Mouse (Mus musculus) neural tube, embryonic 15.5 days (tissue): Measurements from ENCODE around the gene Ankrd9. TPM values are rescaled to one million over a fixed set of nuclear protein-coding genes. Genes with fewer than 3 reads are reported as not detected.

Experiments
- ATAC-seq: fragments of 200-750 bp; cut with Nextera tagmentation; 2 replicates; pipeline ENCODE4 v1.8.0; 2017; ENCODE audit warnings: mild to moderate bottlenecking, moderate TSS enrichment, moderate library complexity; ENCODE audit not compliant: low FRiP score
- H3K27ac ChIP-seq: fragments of 300-500 bp; sonication (generic); replicated peaks from 2 replicates; pipeline ENCODE4 v1.5.1; 2015; ENCODE audit warnings: mild to moderate bottlenecking, inconsistent platforms
- H3K27me3 ChIP-seq: fragments of 300-500 bp; sonication (generic); replicated peaks from 2 replicates; pipeline ENCODE4 v1.6.1; 2015; ENCODE audit warnings: inconsistent platforms
- H3K36me3 ChIP-seq: fragments of 300-500 bp; sonication (generic); 2 replicates; pipeline ENCODE4 v1.6.1; 2015; ENCODE audit warnings: inconsistent platforms
- H3K4me1 ChIP-seq: fragments of 300-500 bp; sonication (generic); 2 replicates; pipeline ENCODE4 v1.6.1; 2015; ENCODE audit warnings: inconsistent platforms
- H3K4me2 ChIP-seq: fragments of 300-500 bp; sonication (generic); 2 replicates; pipeline ENCODE4 v1.6.1; 2015; ENCODE audit warnings: inconsistent platforms, mild to moderate bottlenecking, moderate library complexity
- H3K4me3 ChIP-seq: fragments of 300-500 bp; sonication (generic); replicated peaks from 2 replicates; pipeline ENCODE4 v1.5.1; 2015; ENCODE audit warnings: mild to moderate bottlenecking, inconsistent platforms
- H3K9ac ChIP-seq: fragments of 300-500 bp; sonication (generic); replicated peaks from 2 replicates; pipeline ENCODE4 v1.6.1; 2015; ENCODE audit warnings: mild to moderate bottlenecking, inconsistent platforms
- H3K9me3 ChIP-seq: fragments of 300-500 bp; sonication (generic); replicated peaks from 2 replicates; pipeline ENCODE4 v1.6.1; 2016; ENCODE audit warnings: inconsistent platforms
- WGBS: fragments of 180-500 bp; shearing (Covaris S2); methylation state at CpG from one replicate; pipeline ENCODE4 v1.1.7; 2015; ENCODE audit warnings: mixed read lengths; 5-methylcytosine and 5-hydroxymethylcytosine counted together
- polyA plus RNA-seq: library from polyadenylated mRNA; unstranded; fragments of >200 nt; fragmentation: Nextera tagmentation; extraction: Ambion mirVana; gene quantifications from 2 replicates; pipeline ENCODE4 v1.2.1, GENCODE M21; 2015

The Ankrd9 gene
- polyA plus RNA-seq, 1 experiment from 2014 or later = 12.6 TPM

DNA sequence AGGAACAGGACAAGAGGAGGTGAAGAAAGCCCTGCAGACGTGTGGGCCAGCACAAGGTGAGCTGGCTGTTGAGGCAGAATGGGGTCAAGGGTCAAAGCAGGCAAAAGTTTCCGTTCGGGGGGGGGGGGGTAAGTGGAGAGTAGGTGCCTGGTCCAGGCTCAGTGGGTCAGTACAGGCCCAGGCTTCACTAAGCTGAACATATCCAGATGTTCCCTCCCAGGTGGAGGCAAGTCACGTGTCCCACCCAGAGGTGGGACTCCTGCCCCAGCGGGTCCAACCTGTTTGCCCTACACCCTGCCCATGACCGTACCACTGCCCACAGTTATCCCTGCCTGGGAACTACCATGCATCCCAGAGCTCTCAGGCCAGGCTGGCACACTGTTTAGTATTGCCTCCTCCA lies 27.0 kb upstream of the Ankrd9 start:
- H3K4me3 ChIP-seq = no peak overlapping the region

DNA sequence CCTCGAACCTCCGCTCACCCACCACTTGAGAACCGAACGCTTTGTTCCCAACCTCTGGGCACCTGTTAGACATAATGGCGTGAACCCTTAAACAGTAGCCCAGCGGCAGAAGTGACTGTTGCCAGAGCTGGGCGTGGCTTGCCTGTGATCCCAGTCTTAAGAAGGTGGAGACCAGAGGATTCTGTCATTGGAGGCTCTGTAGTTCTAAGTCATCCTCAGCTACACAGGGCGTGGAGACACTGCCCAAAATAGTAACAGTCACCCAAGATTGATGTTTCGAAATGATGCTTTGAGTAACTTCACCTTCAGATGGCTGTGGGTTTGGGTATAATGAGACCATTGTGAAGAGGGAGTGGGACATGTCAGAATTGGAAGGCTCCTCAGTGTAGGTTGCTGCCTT lies 25.3 kb upstream of the Ankrd9 start:
- Histone ChIP-seq H3K27me3 (no peaks in the 10 kb centered on the region), H3K4me2 (no peak overlapping the region), H3K4me3 (no peak overlapping the region), H3K9ac (no peak overlapping the region), H3K36me3 (no peaks in the 10 kb centered on the region), H3K27ac (no peak overlapping the region), H3K4me1 (peaks cover 10% of the 10 kb centered on the region), H3K9me3 (no peaks in the 10 kb centered on the region)
- ATAC-seq = no peak
- 82% methylated on average over 9 of the region's 9 CpGs for WGBS

More for the DNA sequence above, 27.0 kb upstream of the Ankrd9 start:
- peak; percentile 14; the same call in 1 of the 2 replicates for ATAC-seq
- no peak overlapping the region for H3K9ac ChIP-seq
- no peaks in the 10 kb centered on the region for H3K9me3 ChIP-seq
- no peak overlapping the region for H3K4me2 ChIP-seq
- no peaks in the 10 kb centered on the region for H3K27me3 ChIP-seq
- H3K36me3 ChIP-seq = no peaks in the 10 kb centered on the region
- WGBS = 80% methylated on average over 6 of the region's 6 CpGs
- H3K4me1 ChIP-seq = peaks cover 14% of the 10 kb centered on the region
- H3K27ac ChIP-seq = no peak overlapping the region

DNA sequence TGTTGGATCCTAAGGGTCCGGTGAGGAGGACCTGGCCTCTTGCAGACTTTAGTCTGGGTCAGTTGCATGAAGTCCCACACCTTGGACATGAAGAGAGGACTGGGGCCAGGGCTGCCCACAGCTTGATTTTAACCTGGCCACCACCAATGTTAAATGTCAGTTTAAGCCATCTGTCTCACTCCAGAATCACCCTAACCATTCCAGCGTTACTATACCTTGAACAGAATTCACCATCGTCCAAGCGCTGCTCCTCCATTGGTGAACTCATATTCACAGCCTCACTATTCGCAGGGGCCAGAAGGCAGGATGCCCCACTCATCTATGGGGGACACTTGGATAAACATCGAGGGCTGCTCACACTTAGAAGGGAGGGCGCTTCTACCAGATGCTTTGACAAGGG lies 22.1 kb upstream of the Ankrd9 start:
- WGBS = 95% methylated on average over 7 of the region's 7 CpGs
- no peaks in the 10 kb centered on the region for H3K36me3 ChIP-seq
- no peaks in the 10 kb centered on the region for H3K4me1 ChIP-seq
- no peak for ATAC-seq
- no peak overlapping the region for H3K4me3 ChIP-seq
- no peaks in the 10 kb centered on the region for H3K27me3 ChIP-seq
- no peak overlapping the region for H3K27ac ChIP-seq
- H3K9me3 ChIP-seq = 0 out of 2 replicates have a peak, but pooled peaks cover 2% of the 10 kb centered on the region
- H3K4me2 ChIP-seq = no peak overlapping the region
- no peak overlapping the region for H3K9ac ChIP-seq

DNA sequence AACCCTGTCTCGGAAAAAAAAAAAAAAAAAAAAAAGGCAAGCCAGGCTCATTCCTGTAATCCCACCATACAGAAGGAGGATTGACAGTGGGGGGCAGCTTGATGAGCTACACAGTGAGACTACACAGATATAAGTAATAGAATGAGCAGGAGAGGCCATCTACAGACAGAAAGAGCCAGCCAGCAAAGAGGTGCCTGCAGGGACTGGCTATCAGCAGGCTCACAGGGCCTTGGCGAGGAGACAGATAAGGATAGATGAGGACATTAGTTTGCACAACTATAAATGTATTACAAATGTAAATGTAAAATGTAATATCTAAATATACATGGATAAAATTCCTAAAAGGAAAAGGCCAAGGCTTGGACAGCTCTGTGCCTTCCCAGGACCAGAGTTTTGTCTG lies 21.0 kb upstream of the Ankrd9 start:
- WGBS = 81% methylated on average over 2 of the region's 2 CpGs
- Histone ChIP-seq H3K4me3 (no peak overlapping the region), H3K4me1 (no peaks in the 10 kb centered on the region), H3K9me3 (0 out of 2 replicates have a peak, but pooled peaks cover 2% of the 10 kb centered on the region), H3K9ac (no peak overlapping the region), H3K27ac (no peak overlapping the region), H3K27me3 (no peaks in the 10 kb centered on the region), H3K36me3 (no peaks in the 10 kb centered on the region), H3K4me2 (no peak overlapping the region)
- no peak for ATAC-seq

DNA sequence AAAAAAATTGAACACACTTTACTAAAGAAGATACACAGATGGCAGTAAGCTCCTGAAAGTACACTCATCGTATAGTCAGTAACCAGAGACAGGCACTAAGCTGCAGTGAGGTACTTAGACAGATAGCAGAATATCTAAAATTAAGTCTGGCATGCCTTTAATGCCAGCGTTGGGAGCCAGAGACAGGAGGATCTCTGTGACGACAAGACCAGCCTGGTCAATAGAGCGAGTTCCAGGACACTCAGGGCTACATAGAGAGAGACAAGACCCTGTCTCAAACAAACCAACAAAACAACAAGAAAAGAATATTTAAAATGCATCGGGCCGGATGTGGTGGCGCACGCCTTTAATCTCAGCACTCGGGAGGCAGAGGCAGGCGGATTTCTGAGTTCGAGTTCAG lies 19.3 kb upstream of the Ankrd9 start:
- Histone ChIP-seq H3K36me3 (no peaks in the 10 kb centered on the region), H3K27me3 (no peaks in the 10 kb centered on the region), H3K4me3 (no peak overlapping the region), H3K4me1 (no peaks in the 10 kb centered on the region), H3K27ac (no peak overlapping the region), H3K9me3 (0 out of 2 replicates have a peak, but pooled peaks cover 2% of the 10 kb centered on the region), H3K4me2 (no peak overlapping the region), H3K9ac (no peak overlapping the region)
- WGBS = 96% methylated on average over 11 of the region's 11 CpGs
- no peak for ATAC-seq

DNA sequence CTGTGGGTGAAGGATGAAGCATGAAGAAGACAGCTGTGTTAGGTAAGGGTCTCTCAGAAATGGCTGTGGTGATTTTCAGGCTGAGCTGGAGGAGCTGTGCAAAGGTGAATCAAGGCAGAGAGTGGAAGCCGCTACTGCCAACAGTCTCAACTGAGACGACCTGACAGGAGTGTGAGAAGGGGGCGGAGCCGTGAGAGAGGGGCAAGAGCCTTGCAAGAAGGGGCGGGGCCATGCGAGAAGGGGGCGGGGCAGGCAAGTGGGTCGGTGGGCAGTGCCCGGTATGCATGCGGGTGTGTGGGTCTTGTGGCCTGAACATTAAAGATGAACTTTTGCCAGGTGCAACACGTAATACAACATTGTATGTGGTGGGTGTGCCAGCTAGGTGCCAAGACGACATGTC lies 15.8 kb upstream of the Ankrd9 start:
- H3K36me3 ChIP-seq = no peaks in the 10 kb centered on the region
- no peak overlapping the region for H3K4me3 ChIP-seq
- ATAC-seq = no peak
- H3K9ac ChIP-seq = no peak overlapping the region
- 0 out of 2 replicates have a peak, but pooled peaks cover 2% of the 10 kb centered on the region for H3K9me3 ChIP-seq
- peaks cover 12% of the 10 kb centered on the region for H3K4me1 ChIP-seq
- WGBS = 37% methylated on average over 12 of the region's 12 CpGs
- no peak overlapping the region for H3K27ac ChIP-seq
- H3K4me2 ChIP-seq = no peak overlapping the region
- no peaks in the 10 kb centered on the region for H3K27me3 ChIP-seq

DNA sequence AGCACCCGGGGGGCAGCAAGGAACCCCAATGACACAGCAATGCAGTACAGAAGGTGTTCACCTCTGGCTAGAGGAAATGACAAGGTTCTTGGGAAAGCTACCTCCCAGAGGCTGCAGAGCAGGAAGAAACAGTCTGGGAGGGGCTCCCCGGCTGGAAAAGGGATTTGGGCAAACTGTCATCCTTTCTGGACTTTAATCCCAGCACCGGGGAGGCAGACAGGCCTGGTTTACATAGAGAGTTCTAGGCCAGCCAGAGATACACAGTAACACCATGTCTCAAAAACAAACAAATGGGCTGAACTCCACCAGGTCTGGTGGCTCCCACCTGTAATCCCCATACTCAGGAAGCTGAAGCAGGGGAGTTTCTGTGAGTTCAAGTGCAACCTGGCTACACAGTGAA lies 14.4 kb upstream of the Ankrd9 start:
- Histone ChIP-seq H3K4me3 (no peak overlapping the region), H3K9ac (no peak overlapping the region), H3K4me2 (no peak overlapping the region), H3K27me3 (no peaks in the 10 kb centered on the region), H3K9me3 (0 out of 2 replicates have a peak, but pooled peaks cover 2% of the 10 kb centered on the region), H3K27ac (no peak overlapping the region), H3K4me1 (peaks cover 12% of the 10 kb centered on the region), H3K36me3 (no peaks in the 10 kb centered on the region)
- WGBS = 94% methylated on average over 3 of the region's 3 CpGs
- no peak for ATAC-seq

DNA sequence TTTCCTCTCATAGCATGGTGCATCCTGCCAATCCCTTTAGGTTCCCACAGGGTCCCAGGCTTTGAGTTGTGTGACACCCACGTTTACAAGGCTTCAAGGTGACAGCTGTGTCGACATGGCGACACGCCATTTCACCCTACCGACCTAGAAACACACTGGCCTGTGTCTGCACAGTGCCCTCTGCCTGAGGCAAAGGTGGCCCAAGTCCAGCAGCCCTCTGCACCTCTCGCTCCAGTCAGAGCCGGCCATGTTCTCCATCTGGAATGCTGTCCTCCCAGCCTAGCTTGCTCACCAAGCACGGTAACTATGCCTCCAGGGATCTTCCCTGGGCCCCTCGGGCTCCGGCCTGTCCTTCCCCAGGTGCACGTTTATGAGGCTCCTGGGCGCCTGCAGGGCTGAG lies 13.9 kb upstream of the Ankrd9 start:
- H3K36me3 ChIP-seq = no peaks in the 10 kb centered on the region
- H3K27me3 ChIP-seq = no peaks in the 10 kb centered on the region
- H3K9ac ChIP-seq = no peak overlapping the region
- peak overlapping the region; percentile 74; the same call in 1 of the 2 replicates for H3K4me2 ChIP-seq
- 81% methylated on average over 12 of the region's 12 CpGs for WGBS
- peak; percentile 35; the same call in 1 of the 2 replicates for ATAC-seq
- H3K27ac ChIP-seq = no peak overlapping the region
- no peaks in the 10 kb centered on the region for H3K9me3 ChIP-seq
- peaks cover 12% of the 10 kb centered on the region for H3K4me1 ChIP-seq
- peak overlapping the region; percentile 49; the same call in 1 of the 2 replicates for H3K4me3 ChIP-seq

DNA sequence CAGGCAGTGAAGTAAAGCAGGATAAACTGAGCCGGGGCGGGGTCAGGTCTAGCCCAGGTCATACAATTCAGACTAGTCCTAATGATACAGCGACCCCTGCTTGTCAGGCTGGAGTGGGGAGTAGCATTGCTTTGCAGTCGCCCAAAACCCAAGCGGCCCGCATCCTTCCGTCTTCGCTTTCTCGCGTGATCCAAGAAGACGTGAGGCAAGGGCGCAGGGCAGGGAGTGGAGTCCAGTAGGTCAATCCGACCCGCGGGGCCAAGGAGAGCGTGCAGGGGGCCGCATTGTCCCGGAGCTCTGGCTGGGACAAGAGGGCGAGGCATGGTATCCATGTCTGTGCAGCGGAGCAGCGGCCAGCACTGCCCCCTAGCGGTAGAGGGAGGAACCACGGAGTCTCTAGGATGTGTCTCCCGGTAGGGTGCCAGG lies 13.3 kb upstream of the Ankrd9 start:
- Histone ChIP-seq H3K4me3 (peak overlapping the region; percentile 49), H3K36me3 (no peaks in the 10 kb centered on the region), H3K9ac (peak overlapping the region; percentile 53), H3K4me1 (peaks cover 12% of the 10 kb centered on the region), H3K4me2 (peak overlapping the region; percentile 74), H3K27me3 (no peaks in the 10 kb centered on the region), H3K27ac (peak overlapping the region; percentile 45), H3K9me3 (no peaks in the 10 kb centered on the region)
- WGBS = 0% methylated on average over 24 of the region's 24 CpGs
- ATAC-seq = peak; percentile 89

DNA sequence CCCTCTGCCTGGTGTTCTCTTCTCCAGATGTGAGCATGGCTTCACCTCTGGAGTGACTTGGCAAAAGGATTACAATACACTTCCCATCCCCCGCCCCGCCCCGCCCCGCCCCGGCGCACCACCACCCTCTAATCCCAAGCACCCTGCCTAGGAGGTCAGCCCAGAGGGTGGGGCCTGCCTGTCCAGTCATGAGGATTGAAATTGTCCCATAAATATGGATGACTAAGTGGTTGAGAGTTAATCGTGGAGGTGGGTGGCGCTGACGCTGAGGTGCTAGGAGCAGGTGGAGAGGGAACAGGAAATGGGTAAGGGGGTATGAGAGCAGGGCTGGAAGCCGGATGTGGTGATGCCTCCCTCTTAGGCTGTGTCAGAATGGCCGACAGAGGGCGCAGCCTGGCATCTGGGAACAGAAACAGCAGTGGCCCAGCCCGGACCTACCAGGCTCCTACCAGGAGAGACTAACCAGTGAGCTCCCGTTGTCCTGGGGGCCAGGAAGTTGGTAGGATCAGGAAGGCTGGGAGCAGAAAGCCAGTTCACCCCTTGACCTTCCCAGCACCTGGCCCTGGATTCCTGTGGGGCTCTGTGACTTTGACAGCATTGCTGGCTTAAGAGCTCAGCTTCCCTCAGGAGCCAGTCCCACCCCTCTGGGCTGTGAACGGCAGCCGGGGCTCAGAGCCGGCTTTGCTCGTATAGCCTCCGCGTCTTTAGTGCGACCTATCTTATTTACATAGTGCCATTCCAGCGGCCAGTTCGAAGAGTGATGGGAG lies 12.7 kb upstream of the Ankrd9 start:
- ATAC-seq = peak; percentile 78
- Histone ChIP-seq H3K27me3 (no peaks in the 10 kb centered on the region), H3K9me3 (no peaks in the 10 kb centered on the region), H3K4me2 (peak overlapping the region; percentile 74), H3K27ac (peak overlapping the region; percentile 45), H3K36me3 (no peaks in the 10 kb centered on the region), H3K4me1 (peaks cover 12% of the 10 kb centered on the region), H3K9ac (peak overlapping the region; percentile 53; the same call in 1 of the 2 replicates), H3K4me3 (peak overlapping the region; percentile 49)
- WGBS = 2% methylated on average over 22 of the region's 23 CpGs

DNA sequence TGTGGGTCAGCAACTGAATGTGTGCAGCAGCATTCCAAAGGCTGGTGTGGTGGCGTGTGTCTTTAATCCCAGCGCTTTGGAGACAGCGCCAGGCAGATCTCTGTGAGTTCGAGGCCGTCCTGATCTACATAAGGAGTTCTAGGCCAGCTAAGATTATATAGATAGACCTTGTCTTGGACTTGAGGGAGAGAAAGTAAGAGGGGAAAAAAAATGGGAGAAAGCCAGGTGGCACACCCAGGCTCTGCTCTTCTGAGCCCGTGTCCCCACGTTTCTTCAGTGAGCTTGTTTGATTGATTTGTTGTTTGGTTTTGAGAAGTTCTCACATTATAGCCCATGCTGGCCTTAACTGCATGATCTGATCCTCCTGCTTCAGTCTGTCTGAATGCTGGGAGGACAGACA lies 11.7 kb upstream of the Ankrd9 start:
- Histone ChIP-seq H3K27me3 (no peaks in the 10 kb centered on the region), H3K36me3 (no peaks in the 10 kb centered on the region), H3K9ac (no peak overlapping the region), H3K4me1 (peaks cover 12% of the 10 kb centered on the region), H3K9me3 (no peaks in the 10 kb centered on the region), H3K4me2 (no peak overlapping the region), H3K4me3 (no peak overlapping the region), H3K27ac (no peak overlapping the region)
- ATAC-seq = no peak
- WGBS = 97% methylated on average over 7 of the region's 7 CpGs

DNA sequence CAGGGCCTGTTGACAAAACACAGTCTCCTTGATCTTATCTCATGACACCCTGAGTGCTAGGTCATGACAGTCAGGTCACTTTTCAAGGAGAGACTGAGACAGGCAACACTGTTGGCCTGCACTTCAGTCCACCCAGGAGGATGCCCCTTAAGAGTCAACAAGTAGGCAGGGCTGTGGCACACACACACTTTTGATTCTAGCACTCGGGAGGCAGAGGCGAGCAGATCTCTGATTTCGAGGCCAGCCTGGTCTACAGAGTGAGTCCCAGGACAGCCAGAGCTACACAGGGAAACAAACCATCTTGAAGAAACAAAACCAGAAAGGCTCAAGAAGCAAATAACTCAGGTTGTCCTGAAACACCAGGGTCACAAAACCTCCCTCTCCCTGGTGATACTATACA lies 10.6 kb upstream of the Ankrd9 start:
- H3K36me3 ChIP-seq = no peaks in the 10 kb centered on the region
- H3K4me2 ChIP-seq = no peak overlapping the region
- no peak overlapping the region for H3K9ac ChIP-seq
- no peak for ATAC-seq
- peaks cover 12% of the 10 kb centered on the region for H3K4me1 ChIP-seq
- H3K27ac ChIP-seq = no peak overlapping the region
- no peaks in the 10 kb centered on the region for H3K9me3 ChIP-seq
- H3K4me3 ChIP-seq = no peak overlapping the region
- no peaks in the 10 kb centered on the region for H3K27me3 ChIP-seq
- WGBS = 93% methylated on average over 3 of the region's 3 CpGs
